Mouse (Mus musculus) adipose tissue, adult 10 weeks (tissue): Measurements from ENCODE around the gene Hpcal4. TPM values are rescaled to one million over a fixed set of nuclear protein-coding genes. Genes with fewer than 3 reads are reported as not detected.

Experiments
- polyA plus RNA-seq: library from polyadenylated mRNA; stranded (reverse); fragments of 350-450 nt; fragmentation: Illumina TruSeq; extraction: RNeasy Lipid Tissue Mini Kit (QIAGEN cat#74804); gene quantifications from one replicate; pipeline ENCODE4 v1.2.3, GENCODE M21; 2014; ENCODE audit warnings: low read depth, low replicate concordance

The Hpcal4 gene
- 0.50 TPM for polyA plus RNA-seq

GRCm38 (mm10) chr4:123182328-123183238 lies at the start of gene Hpcal4:
Hpcal4 (plus strand) TSS chr4:123183227.

DNA sequence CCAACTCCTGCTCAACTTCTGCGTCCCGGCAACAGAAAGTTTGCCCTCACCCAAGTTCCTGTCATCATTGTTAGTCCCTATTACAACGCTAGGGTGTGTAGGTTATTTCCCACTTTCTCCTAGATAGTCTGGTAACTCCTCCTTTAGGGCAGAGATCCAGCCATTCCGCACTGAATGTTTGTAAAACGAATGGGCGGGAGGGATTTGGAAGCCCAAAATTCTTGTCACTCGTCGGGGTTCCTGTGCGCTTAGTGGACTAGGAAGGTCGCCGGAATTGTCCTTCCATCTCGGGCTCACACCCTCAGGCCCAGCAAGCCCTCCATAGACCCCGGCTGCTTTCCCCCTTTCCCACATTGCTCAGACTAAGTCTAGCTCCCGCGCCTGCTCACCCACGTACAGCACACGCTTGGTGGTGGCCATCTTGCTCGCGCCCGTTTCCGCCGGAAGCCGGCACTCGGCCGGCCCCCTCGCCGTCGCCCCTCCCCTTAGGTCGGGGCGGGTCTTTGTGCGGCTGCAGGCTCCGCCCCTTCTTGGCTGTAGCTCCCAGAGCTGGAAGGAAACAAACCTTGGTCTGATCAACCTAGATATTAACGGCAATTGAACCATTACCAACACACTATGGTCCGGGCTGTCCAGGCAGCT lies 43.4 kb upstream of the Hpcal4 start, which contains the start of gene Ppie:
Gene Ppie (minus strand): TSS at position 439 of the 642 bp plus-strand sequence.

DNA sequence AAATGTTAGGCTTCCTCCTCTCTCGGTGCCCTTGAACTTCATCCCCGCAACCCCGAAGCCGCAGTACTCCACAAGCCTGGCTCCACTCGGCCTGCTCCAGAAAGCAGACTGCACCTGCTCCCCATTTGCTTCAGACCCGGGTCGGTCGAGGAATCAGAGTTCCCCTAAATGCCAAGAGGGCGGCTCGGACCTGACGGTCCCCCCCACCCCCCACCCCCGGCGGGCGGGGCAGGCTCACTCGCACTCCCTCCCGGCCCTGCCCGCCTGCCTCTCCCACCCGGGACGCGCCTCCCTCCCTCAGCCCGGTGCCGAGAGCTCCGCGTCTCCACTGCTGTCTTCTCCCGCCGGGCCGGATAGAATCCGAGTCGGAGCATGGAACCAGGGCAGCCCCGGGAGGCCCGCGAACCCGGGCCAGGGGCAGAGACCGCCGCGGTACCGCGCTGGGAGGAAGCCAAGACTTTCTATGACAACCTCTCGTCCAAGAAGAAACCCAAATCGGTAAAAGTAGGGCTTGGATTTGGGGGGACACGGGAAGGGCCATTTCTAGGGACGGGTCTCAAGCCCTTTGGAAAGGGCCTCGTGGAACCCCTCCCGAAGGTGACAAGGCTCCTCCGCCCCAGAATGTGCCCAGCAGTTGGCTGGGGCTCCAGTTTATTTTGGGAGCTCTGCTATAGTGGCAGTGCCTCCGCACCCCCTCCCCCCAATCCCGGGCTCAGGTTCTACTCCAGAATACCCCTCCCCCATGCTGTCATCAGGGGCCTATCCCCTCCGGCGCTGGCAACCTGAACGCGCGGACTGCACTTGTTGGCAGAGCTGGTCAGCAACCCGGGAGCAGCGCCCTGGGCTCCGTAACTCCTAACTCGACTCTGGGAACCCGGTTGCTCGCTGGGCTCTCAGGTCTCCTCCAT lies 18.4 kb downstream of the Hpcal4 start, which contains the start of gene Nt5c1a:
Gene Nt5c1a (plus strand): TSS at position 319 of the 908 bp plus-strand sequence.

GRCm38 (mm10) chr4:123233492-123234084 lies 50.6 kb downstream of the Hpcal4 start, which contains the start of gene Heyl:
Heyl (plus strand) TSS chr4:123233556.

Other genes starting within 250 kb of the Hpcal4 start
- 62.8 TPM for gene Mfsd2a, start 222.0 kb upstream of the Hpcal4 start, polyA plus RNA-seq
- 15.5 TPM for gene Mycl, start 187.6 kb upstream of the Hpcal4 start, polyA plus RNA-seq
- gene Trit1, start 166.6 kb upstream of the Hpcal4 start, polyA plus RNA-seq: 19.4 TPM
- gene Bmp8b, start 78.1 kb upstream of the Hpcal4 start, polyA plus RNA-seq: 0.15 TPM
- 5.8 TPM for gene Oxct2b, start 67.0 kb upstream of the Hpcal4 start, polyA plus RNA-seq
- gene Ppie, start 43.3 kb upstream of the Hpcal4 start, polyA plus RNA-seq: 22.7 TPM
- 0.35 TPM for gene Nt5c1a, start 18.3 kb downstream of the Hpcal4 start, polyA plus RNA-seq
- gene Heyl, start 50.3 kb downstream of the Hpcal4 start, polyA plus RNA-seq: 7.4 TPM
- 36.7 TPM for gene Pabpc4, start 79.1 kb downstream of the Hpcal4 start, polyA plus RNA-seq
- gene Oxct2a, start 140.4 kb downstream of the Hpcal4 start, polyA plus RNA-seq: 5.1 TPM
- 2.2 TPM for gene Bmp8a, start 160.0 kb downstream of the Hpcal4 start, polyA plus RNA-seq